In the genomic region with DNA sequence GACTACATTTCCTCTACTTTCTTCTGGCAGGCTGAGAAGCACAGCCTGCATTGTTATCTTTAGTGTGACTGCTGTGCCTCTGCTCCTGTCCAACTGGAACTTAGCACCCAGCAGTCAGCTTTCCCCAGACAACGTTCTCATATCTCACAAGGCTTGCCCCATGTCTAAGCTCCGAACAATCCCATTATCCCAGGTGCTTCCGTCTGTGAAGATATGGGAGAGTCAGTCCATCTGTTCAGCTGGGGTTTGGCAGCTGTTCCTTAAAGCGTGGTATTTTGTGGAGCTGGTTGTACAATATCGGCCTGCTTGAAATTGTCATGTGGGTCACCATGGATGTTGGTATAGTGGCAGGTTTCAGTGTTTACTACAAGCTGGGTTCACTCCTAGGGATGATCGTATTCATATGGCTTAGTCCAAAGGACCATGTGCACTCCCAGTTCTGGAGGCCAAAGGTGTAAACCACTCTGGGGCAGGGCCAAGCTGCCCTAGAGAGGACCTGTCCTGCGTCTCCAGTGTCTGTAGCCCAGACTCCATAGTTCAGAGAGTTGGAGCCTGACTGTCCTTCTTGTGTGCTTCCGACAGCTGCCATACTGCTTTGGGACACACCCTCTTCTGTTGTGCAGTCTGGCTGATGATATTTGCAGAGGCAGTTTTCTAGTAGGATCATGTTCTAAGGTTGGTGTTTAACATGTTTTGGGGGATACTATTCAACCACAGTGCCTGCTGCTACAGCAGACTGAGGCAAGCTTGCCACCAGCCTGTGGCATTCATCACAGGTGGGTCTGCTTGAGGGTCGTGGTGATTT, we compare ENCODE assay signal across 18 mouse cellular contexts. TPM values are rescaled to one million over a fixed set of nuclear protein-coding genes. Genes with fewer than 3 reads are reported as not detected.
DNase-seq lines count a peak whose midpoint lies in the region; ATAC-seq lines count a peak whose summit lies in the region.
"Had no signal": no experiment of that assay in that cellular context is flagged by ENCODE, and none has a peak within 500 bp of the region (broad histone marks: within the 10 kb centered on the region; RNA-seq: fewer than 3 reads in every experiment).

No protein-coding gene starts in this region.

- no peak overlapping the region for H3K4me2 ChIP-seq in heart, embryonic 13.5 days
- no peak overlapping the region for H3K4me2 ChIP-seq in forebrain, embryonic 13.5 days
- H3K4me2 ChIP-seq: embryonic facial prominence, embryonic 12.5 days; forebrain, embryonic 12.5 days; hindbrain, embryonic 15.5 days; liver, embryonic 13.5 days had no signal

- no peak overlapping the region for H3K4me3 ChIP-seq in heart, embryonic 13.5 days
- H3K4me3 ChIP-seq in forebrain, embryonic 13.5 days, result no peak overlapping the region
- H3K4me3 ChIP-seq: embryonic facial prominence, embryonic 12.5 days; forebrain, embryonic 12.5 days; hindbrain, embryonic 15.5 days; left cerebral cortex, adult 2 months; liver, embryonic 13.5 days had no signal

- H3K9ac ChIP-seq in heart, embryonic 13.5 days, result peak overlapping the region; percentile 25; the same call in 1 of the 2 replicates
- H3K9ac ChIP-seq in forebrain, embryonic 13.5 days, result no peak overlapping the region
- H3K9ac ChIP-seq: embryonic facial prominence, embryonic 12.5 days; forebrain, embryonic 12.5 days; hindbrain, embryonic 15.5 days; liver, embryonic 13.5 days had no signal

- no peak for DNase-seq in heart, postnatal 4 days
- peak; percentile 54 to 65 for DNase-seq in left cerebral cortex, postnatal 25 days (ENCODE audit: low spot score in 2 of 2)
- DNase-seq in left cerebral cortex, adult 11 months (ENCODE audit: low spot score), result no peak
- DNase-seq in heart, postnatal 10 days, result peak; percentile 19 to 28
- DNase-seq in kidney, postnatal 25 days, result peak; percentile 39 to 58
- no peak for DNase-seq in yolk sac, embryonic 10.5 days (ENCODE audit: low spot score)
- DNase-seq: adrenal gland, adult 2 months; gastrocnemius, postnatal 25 days; liver, embryonic 13.5 days; lung, postnatal 36 days; midbrain, embryonic 14.5 days; retina, postnatal 1 day had no signal

- WGBS in heart, embryonic 13.5 days, result 41% methylated on average over 9 of the region's 9 CpGs
- 74% methylated on average over 9 of the region's 9 CpGs for WGBS in forebrain, embryonic 13.5 days

- no peaks in the 10 kb centered on the region; the same call in 1 of the 2 replicates for H3K36me3 ChIP-seq in heart, embryonic 13.5 days
- H3K36me3 ChIP-seq in forebrain, embryonic 13.5 days (ENCODE audit: poor library complexity, severe bottlenecking), result no peaks in the 10 kb centered on the region
- H3K36me3 ChIP-seq: embryonic facial prominence, embryonic 12.5 days; forebrain, embryonic 12.5 days; hindbrain, embryonic 15.5 days; liver, embryonic 13.5 days had no signal

- peak overlapping the region; percentile 59; the same call in 1 of the 2 replicates for H3K27ac ChIP-seq in heart, embryonic 13.5 days (replicated peaks)
- H3K27ac ChIP-seq in forebrain, embryonic 13.5 days, result no peak overlapping the region
- H3K27ac ChIP-seq: embryonic facial prominence, embryonic 12.5 days; forebrain, embryonic 12.5 days; hindbrain, embryonic 15.5 days; left cerebral cortex, adult 2 months; liver, embryonic 13.5 days had no signal

- H3K4me1 ChIP-seq in heart, embryonic 13.5 days, result peaks cover 47% of the 10 kb centered on the region
- H3K4me1 ChIP-seq in forebrain, embryonic 13.5 days, result peaks cover 10% of the 10 kb centered on the region

- no peaks in the 10 kb centered on the region for H3K27me3 ChIP-seq in heart, embryonic 13.5 days (replicated peaks)
- H3K27me3 ChIP-seq in forebrain, embryonic 13.5 days, result no peaks in the 10 kb centered on the region
- H3K27me3 ChIP-seq: embryonic facial prominence, embryonic 12.5 days; forebrain, embryonic 12.5 days; hindbrain, embryonic 15.5 days; liver, embryonic 13.5 days had no signal

- no peaks in the 10 kb centered on the region for H3K9me3 ChIP-seq in heart, embryonic 13.5 days
- H3K9me3 ChIP-seq in forebrain, embryonic 13.5 days (replicated peaks), result no peaks in the 10 kb centered on the region
- H3K9me3 ChIP-seq: embryonic facial prominence, embryonic 12.5 days; forebrain, embryonic 12.5 days; hindbrain, embryonic 15.5 days; liver, embryonic 13.5 days had no signal

- ATAC-seq in heart, embryonic 13.5 days (ENCODE audit: extremely low read depth, insufficient number of reproducible peaks, low FRiP score, low TSS enrichment), result no peak; the same call in 1 of the 2 replicates
- ATAC-seq in forebrain, embryonic 13.5 days, result no peak

- intact Hi-C loops in left cerebral cortex, postnatal 25 days (cut with DNase I), result no loop called here
- intact Hi-C loops in heart, postnatal 10 days (cut with DNase I), result no loop called here

RNA-seq across cellular contexts. Expression of a gene that starts 27.4 kb away (rescaled TPM):
- polyA plus RNA-seq in heart, embryonic 13.5 days (2015; fragmentation: Nextera tagmentation; extraction: Ambion mirVana), result 35.9 and 37.5 TPM in 2 replicates
- total RNA-seq in heart, postnatal 4 days (2021), result 10 to 100 TPM; 26.2 to 31.1 TPM
- 10 to 100 TPM; 57.1 to 59.2 TPM for total RNA-seq in left cerebral cortex, postnatal 25 days (2021)
- total RNA-seq in heart, postnatal 10 days (2021), result 10 to 100 TPM; 16.7 to 20.9 TPM
- 17.7 and 20.9 TPM in 2 replicates for polyA plus RNA-seq in forebrain, embryonic 13.5 days (2015; fragmentation: Nextera tagmentation; extraction: Ambion mirVana)

Comparison
In these comparisons a context has a peak if more than half of its experiments do, and no peak if none do; other contexts are left out.
1. DNase-seq: peak in left cerebral cortex, postnatal 25 days (2 of 2), heart, postnatal 10 days (2 of 2) and kidney, postnatal 25 days (2 of 2); none in heart, postnatal 4 days (single experiment), left cerebral cortex, adult 11 months (single experiment) and yolk sac, embryonic 10.5 days (single experiment).